8 mouse cellular contexts compared by ENCODE assay signal in genomic region chr10:125967436-125968160, GRCm38 (mm10). TPM values are rescaled to one million over a fixed set of nuclear protein-coding genes. Genes with fewer than 3 reads are reported as not detected.
DNase-seq lines count a peak whose midpoint lies in the region; ATAC-seq and TF ChIP-seq lines count a peak whose summit lies in the region.

No protein-coding gene starts in this region.

- no peak for DNase-seq in layer of hippocampus, adult 2 months (ENCODE audit: low spot score in 2 of 2)
- DNase-seq in layer of hippocampus, adult 8-10 months (ENCODE audit: low spot score in 2 of 2), result no peak
- peak; percentile 51 for DNase-seq in retina, postnatal 1 day
- no peak for DNase-seq in frontal cortex, adult 2 months (ENCODE audit: extremely low spot score in 1 of 2, low spot score in 1 of 2)
- DNase-seq in spleen, adult 18-20 months, result no peak

- no peak for TF ChIP-seq CTCF in layer of hippocampus, adult 2 months (conservative IDR thresholded peaks at IDR 0.05)
- TF ChIP-seq CTCF in embryonic fibroblast, embryonic 13.5 days (IDR thresholded peaks at IDR 0.05; ENCODE audit: borderline replicate concordance, insufficient read depth, low read length), result no peak

- no peaks in the 10 kb centered on the region for H3K9me3 ChIP-seq in limb, embryonic 13.5 days

- H3K27ac ChIP-seq in layer of hippocampus, adult 2 months, result peak overlapping the region; percentile 85; the same call in 1 of the 2 replicates
- peak overlapping the region; percentile 81 for H3K27ac ChIP-seq in embryonic fibroblast, embryonic 13.5 days (ENCODE audit: insufficient read depth, low read length)
- H3K27ac ChIP-seq in limb, embryonic 13.5 days, result peak overlapping the region; percentile 100

- 2% methylated on average over 14 of the region's 14 CpGs for WGBS in limb, embryonic 13.5 days

- H3K27me3 ChIP-seq in limb, embryonic 13.5 days, result no peaks in the 10 kb centered on the region

- H3K9ac ChIP-seq in limb, embryonic 13.5 days, result peak overlapping the region; percentile 100

- ATAC-seq in limb, embryonic 13.5 days (ENCODE audit: low FRiP score, low read depth), result no peak
- no peak for ATAC-seq in erythroid progenitor cell, adult 5-6 weeks (replicated peaks; ENCODE audit: low FRiP score, poor library complexity, severe bottlenecking)

- H3K4me2 ChIP-seq in limb, embryonic 13.5 days (replicated peaks), result peak overlapping the region; percentile 72

- H3K4me3 ChIP-seq in layer of hippocampus, adult 2 months, result peak overlapping the region; percentile 73
- H3K4me3 ChIP-seq in embryonic fibroblast, embryonic 13.5 days (ENCODE audit: insufficient read depth, low read length), result peak overlapping the region; percentile 99
- H3K4me3 ChIP-seq in limb, embryonic 13.5 days, result peak overlapping the region; percentile 98

- peaks cover 7% of the 10 kb centered on the region for H3K36me3 ChIP-seq in limb, embryonic 13.5 days

- 0 out of 2 replicates have a peak, but pooled peaks cover 2% of the 10 kb centered on the region for H3K4me1 ChIP-seq in embryonic fibroblast, embryonic 13.5 days (ENCODE audit: control insufficient read depth, insufficient read depth, low read length)
- peaks cover 39% of the 10 kb centered on the region for H3K4me1 ChIP-seq in limb, embryonic 13.5 days

- 0 out of 2 replicates have a peak, but pooled peaks have one; percentile 48 for TF ChIP-seq POLR2A in embryonic fibroblast, embryonic 13.5 days (IDR thresholded peaks at IDR 0.05; ENCODE audit: low read depth, low read length)

RNA-seq across cellular contexts. Expression of gene Lrig3, which starts 1.6 kb away (rescaled TPM):
- total RNA-seq in layer of hippocampus, adult 2 months (2021), result 1 to 10 TPM; 3.5 to 3.6 TPM
- 1 to 10 TPM; 4.3 to 5.0 (median 4.4) TPM for total RNA-seq in layer of hippocampus, adult 8-10 months (2022)
- polyA plus RNA-seq in embryonic fibroblast, embryonic 13.5 days (2011; ENCODE audit: insufficient read length, low read depth, missing spikeins), result 25.8 and 47.7 TPM in 2 replicates
- 61.5 and 64.9 TPM in 2 replicates for polyA plus RNA-seq in limb, embryonic 13.5 days (2015; fragmentation: Nextera tagmentation; extraction: Ambion mirVana)
- not detected in 2 replicates for total RNA-seq in erythroid progenitor cell, adult 5-6 weeks (2015; ENCODE audit: low replicate concordance)
- total RNA-seq in erythroid progenitor cell, adult 5-6 weeks (2017; ENCODE audit: low replicate concordance), result 0.39 TPM in 1 of 2 replicates, not detected in the other
- 2.1 and 2.7 TPM in 2 replicates for polyA plus RNA-seq in frontal cortex, adult 2 months (2012; rRNA removed)
